7 mouse cellular contexts compared by ENCODE assay signal in the genomic region with DNA sequence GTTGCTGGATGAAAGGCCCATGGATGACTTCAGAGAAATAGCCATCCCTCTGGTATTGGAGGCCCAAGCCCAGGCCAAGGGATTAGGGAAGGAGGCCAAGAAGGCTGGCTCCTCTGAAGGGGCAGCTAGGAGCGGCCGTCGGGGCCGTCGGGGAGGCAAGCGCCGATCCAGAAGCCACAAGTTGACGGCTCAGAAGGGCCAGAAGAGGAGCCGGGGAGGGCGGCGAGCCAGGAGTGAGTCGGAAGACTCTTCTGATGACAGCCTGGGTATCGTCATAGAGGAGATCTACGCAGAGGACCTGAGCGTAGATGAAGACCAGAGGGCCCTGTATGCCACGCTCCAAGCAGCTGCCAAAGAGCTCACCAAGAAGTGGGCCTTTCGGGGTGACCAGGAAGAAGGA. TPM values are rescaled to one million over a fixed set of nuclear protein-coding genes. Genes with fewer than 3 reads are reported as not detected.
DNase-seq lines count a peak whose midpoint lies in the region; ATAC-seq and TF ChIP-seq lines count a peak whose summit lies in the region.

No protein-coding gene starts in this region.

- H3K4me1 ChIP-seq in forebrain, embryonic 10.5 days, result peaks cover 60% of the 10 kb centered on the region
- H3K4me1 ChIP-seq in intestine, embryonic 14.5 days (replicated peaks; ENCODE audit: control insufficient read depth, insufficient read depth, low read length), result peaks cover 44% of the 10 kb centered on the region
- peaks cover 53% of the 10 kb centered on the region for H3K4me1 ChIP-seq in olfactory bulb, adult 2 months (ENCODE audit: control insufficient read depth, insufficient read depth, low read length)

- TF ChIP-seq CTCF in olfactory bulb, adult 2 months (IDR thresholded peaks at IDR 0.05; ENCODE audit: insufficient read depth, low read depth, low read length), result no peak

- ATAC-seq in intestine, embryonic 14.5 days (replicated peaks; ENCODE audit: low FRiP score, low TSS enrichment, low read depth), result no peak

- H3K27me3 ChIP-seq in forebrain, embryonic 10.5 days (ENCODE audit: poor library complexity, severe bottlenecking), result peaks cover 68% of the 10 kb centered on the region
- peaks cover 49% of the 10 kb centered on the region for H3K27me3 ChIP-seq in intestine, embryonic 14.5 days (replicated peaks; ENCODE audit: control insufficient read depth, insufficient read depth, low read length)

- WGBS in forebrain, embryonic 10.5 days, result 11% methylated on average over 17 of the region's 17 CpGs
- WGBS in intestine, embryonic 14.5 days, result 23% methylated on average over 17 of the region's 17 CpGs
- 15% methylated on average over 17 of the region's 17 CpGs for WGBS in olfactory bulb, adult 2 months

- H3K9me3 ChIP-seq in forebrain, embryonic 10.5 days, result 0 out of 2 replicates have a peak, but pooled peaks cover 3% of the 10 kb centered on the region
- H3K9me3 ChIP-seq in intestine, embryonic 14.5 days (ENCODE audit: control insufficient read depth, low read length), result no peaks in the 10 kb centered on the region

- peak overlapping the region; percentile 69 for H3K4me3 ChIP-seq in forebrain, embryonic 10.5 days
- peak overlapping the region; percentile 49 for H3K4me3 ChIP-seq in intestine, embryonic 14.5 days (ENCODE audit: low read depth, low read length)
- H3K4me3 ChIP-seq in olfactory bulb, adult 2 months (ENCODE audit: insufficient read depth, low read depth, low read length), result peak overlapping the region; percentile 97

- no peaks in the 10 kb centered on the region for H3K36me3 ChIP-seq in forebrain, embryonic 10.5 days (replicated peaks)
- H3K36me3 ChIP-seq in intestine, embryonic 14.5 days (ENCODE audit: control insufficient read depth, insufficient read depth, low read length), result no peaks in the 10 kb centered on the region

- H3K4me2 ChIP-seq in intestine, embryonic 14.5 days (ENCODE audit: low read length), result peak overlapping the region; percentile 74

- DNase-seq in right cerebral cortex, adult 18-20 months, result peak; percentile 28
- DNase-seq in right cerebral cortex, postnatal 36 days (ENCODE audit: low spot score in 2 of 2), result no peak
- peak; percentile 26 for DNase-seq in forebrain, embryonic 10.5 days (ENCODE audit: extremely low spot score, low spot score)
- peak; percentile 63 for DNase-seq in intestine, embryonic 14.5 days (ENCODE audit: low spot score)
- DNase-seq in retina, postnatal 1 day, result no peak
- DNase-seq in left cerebral cortex, adult 9 months (ENCODE audit: low spot score in 2 of 2), result no peak

- no peak overlapping the region for H3K9ac ChIP-seq in intestine, embryonic 14.5 days (ENCODE audit: low read length)

- H3K27ac ChIP-seq in forebrain, embryonic 10.5 days, result no peak overlapping the region; the same call in 1 of the 2 replicates
- no peak overlapping the region for H3K27ac ChIP-seq in intestine, embryonic 14.5 days (ENCODE audit: low read depth)
- peak overlapping the region; percentile 99 for H3K27ac ChIP-seq in olfactory bulb, adult 2 months (ENCODE audit: insufficient read depth, low read depth, low read length)

- no peak for TF ChIP-seq POLR2A in olfactory bulb, adult 2 months (IDR thresholded peaks at IDR 0.05; ENCODE audit: insufficient read depth, low read depth, low read length)

RNA-seq across cellular contexts. Expression of a gene that starts 0.9 kb away (rescaled TPM):
- polyA plus RNA-seq in forebrain, embryonic 10.5 days (2016; fragmentation: Nextera tagmentation; extraction: Ambion mirVana), result 4.3 and 6.8 TPM in 2 replicates
- 4.1 and 5.3 TPM in 2 replicates for polyA plus RNA-seq in intestine, embryonic 14.5 days (2014; fragmentation: Nextera tagmentation; extraction: Ambion mirVana)
- not detected in 2 replicates for polyA plus RNA-seq in olfactory bulb, adult 2 months (2012; ENCODE audit: insufficient read depth, insufficient read length, low replicate concordance, missing spikeins)

RNA-seq across cellular contexts. Expression of a gene that starts 14.1 kb away (rescaled TPM):
- polyA plus RNA-seq in forebrain, embryonic 10.5 days (2016; fragmentation: Nextera tagmentation; extraction: Ambion mirVana), result 7.3 and 9.3 TPM in 2 replicates
- 3.7 and 4.1 TPM in 2 replicates for polyA plus RNA-seq in intestine, embryonic 14.5 days (2014; fragmentation: Nextera tagmentation; extraction: Ambion mirVana)
- polyA plus RNA-seq in olfactory bulb, adult 2 months (2012; ENCODE audit: insufficient read depth, insufficient read length, low replicate concordance, missing spikeins), result not detected in 2 replicates

RNA-seq across cellular contexts. Expression of a gene that starts 21.5 kb away (rescaled TPM):
- 156 and 163 TPM in 2 replicates for polyA plus RNA-seq in forebrain, embryonic 10.5 days (2016; fragmentation: Nextera tagmentation; extraction: Ambion mirVana)
- 184 and 190 TPM in 2 replicates for polyA plus RNA-seq in intestine, embryonic 14.5 days (2014; fragmentation: Nextera tagmentation; extraction: Ambion mirVana)
- polyA plus RNA-seq in olfactory bulb, adult 2 months (2012; ENCODE audit: insufficient read depth, insufficient read length, low replicate concordance, missing spikeins), result 1,020 and 1,388 TPM in 2 replicates

RNA-seq across cellular contexts. Expression of a gene that starts 37.5 kb away (rescaled TPM):
- polyA plus RNA-seq in forebrain, embryonic 10.5 days (2016; fragmentation: Nextera tagmentation; extraction: Ambion mirVana), result 1.2 and 1.4 TPM in 2 replicates
- polyA plus RNA-seq in intestine, embryonic 14.5 days (2014; fragmentation: Nextera tagmentation; extraction: Ambion mirVana), result 0.51 and 0.62 TPM in 2 replicates
- not detected in 2 replicates for polyA plus RNA-seq in olfactory bulb, adult 2 months (2012; ENCODE audit: insufficient read depth, insufficient read length, low replicate concordance, missing spikeins)

RNA-seq across cellular contexts. Expression of a gene that starts 39.1 kb away (rescaled TPM):
- 0.10 TPM in 2 replicates for polyA plus RNA-seq in forebrain, embryonic 10.5 days (2016; fragmentation: Nextera tagmentation; extraction: Ambion mirVana)
- polyA plus RNA-seq in intestine, embryonic 14.5 days (2014; fragmentation: Nextera tagmentation; extraction: Ambion mirVana), result 2.2 and 2.3 TPM in 2 replicates
- polyA plus RNA-seq in olfactory bulb, adult 2 months (2012; ENCODE audit: insufficient read depth, insufficient read length, low replicate concordance, missing spikeins), result not detected in 2 replicates

Comparison
In these comparisons a context has a peak if more than half of its experiments do, and no peak if none do; other contexts are left out.
1. DNase-seq: peak in right cerebral cortex, adult 18-20 months (single experiment), forebrain, embryonic 10.5 days (single experiment) and intestine, embryonic 14.5 days (single experiment); none in right cerebral cortex, postnatal 36 days (0 of 2), retina, postnatal 1 day (single experiment) and left cerebral cortex, adult 9 months (0 of 2).
2. Peak in every context shown above with its lines, with median percentiles within 50 percentile points of each other: H3K4me3 ChIP-seq.